Mouse (Mus musculus) small intestine, adult 2 months (tissue): Measurements from ENCODE around the gene Eif2s2.
"Not testable (repeated sequence)": the region's sequence is repeated elsewhere in the genome, so short reads cannot be mapped to it uniquely, and the experiment has no call there.

Source experiments
- CTCF ChIP-seq: fragments of 200-500 bp; IDR thresholded peaks from 2 replicates; pipeline ENCODE4 v1.5.1; 2012; ENCODE audit warnings: low read depth, mild to moderate bottlenecking, control low read depth, inconsistent platforms, low read length, moderate library complexity, mixed read lengths; ENCODE audit not compliant: insufficient replicate concordance, insufficient read length; ENCODE audit errors: extremely low read depth
- POLR2A ChIP-seq: fragments of 200-500 bp; IDR thresholded peaks from 2 replicates; pipeline ENCODE4 v1.6.1; 2012; ENCODE audit warnings: low read depth, mild to moderate bottlenecking, control low read depth, inconsistent platforms, low read length, moderate library complexity

DNA sequence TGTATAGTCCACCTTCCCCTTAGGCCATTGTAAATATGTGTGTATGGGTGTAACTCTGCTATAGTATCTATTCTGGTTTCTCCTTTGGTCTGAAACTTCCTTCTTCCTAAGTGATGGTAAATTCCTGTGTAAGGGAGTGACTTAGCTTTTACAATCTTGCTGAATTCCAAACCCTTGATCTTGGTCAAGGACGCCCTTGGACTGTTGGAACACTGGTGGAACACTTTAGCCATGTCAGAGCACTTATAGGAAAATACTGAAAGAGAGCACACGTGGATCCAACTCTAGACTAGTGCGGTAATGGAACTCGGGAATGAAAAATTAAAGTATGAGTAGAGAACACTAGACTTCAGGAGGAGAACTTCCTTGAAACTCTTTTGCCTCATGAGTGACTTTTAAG, 6.7 kb upstream of the Eif2s2 start:
- not testable (repeated sequence) for TF ChIP-seq POLR2A, CTCF
